Mouse (Mus musculus) limb, embryonic 12.5 days (tissue): ENCODE measurements around the gene Dnm2. TPM values are rescaled to one million over a fixed set of nuclear protein-coding genes. Genes with fewer than 3 reads are reported as not detected.

Experiments
- ATAC-seq: fragments of 200-750 bp; cut with Nextera tagmentation; 2 replicates; pipeline ENCODE4 v1.8.0; 2017; ENCODE audit warnings: low read depth, moderate TSS enrichment; ENCODE audit not compliant: insufficient number of reproducible peaks, insufficient read depth, low FRiP score, low TSS enrichment
- H3K27ac ChIP-seq: fragments of 300-500 bp; sonication (generic); 2 replicates; pipeline ENCODE4 v1.5.1; 2016; ENCODE audit warnings: mild to moderate bottlenecking, moderate library complexity
- H3K27me3 ChIP-seq: fragments of 300-500 bp; sonication (generic); 2 replicates; pipeline ENCODE4 v1.6.1; 2016; ENCODE audit warnings: mild to moderate bottlenecking, moderate library complexity
- H3K36me3 ChIP-seq: fragments of 300-500 bp; sonication (generic); 2 replicates; pipeline ENCODE4 v1.6.1; 2016; ENCODE audit warnings: mild to moderate bottlenecking, moderate library complexity
- H3K4me1 ChIP-seq: fragments of 300-500 bp; sonication (generic); replicated peaks from 2 replicates; pipeline ENCODE4 v1.6.1; 2016
- H3K4me2 ChIP-seq: fragments of 300-500 bp; sonication (generic); 2 replicates; pipeline ENCODE4 v1.6.1; 2016; ENCODE audit warnings: mild to moderate bottlenecking, moderate library complexity
- H3K4me3 ChIP-seq: fragments of 300-500 bp; sonication (generic); replicated peaks from 2 replicates; pipeline ENCODE4 v1.5.1; 2016; ENCODE audit warnings: mild to moderate bottlenecking
- H3K9ac ChIP-seq: fragments of 300-500 bp; sonication (generic); replicated peaks from 2 replicates; pipeline ENCODE4 v1.6.1; 2016; ENCODE audit warnings: mild to moderate bottlenecking, moderate library complexity
- H3K9me3 ChIP-seq: fragments of 300-500 bp; sonication (generic); 2 replicates; pipeline ENCODE4 v1.6.1; 2016; ENCODE audit warnings: mild to moderate bottlenecking, moderate library complexity
- WGBS: fragments of 180-500 bp; shearing (Covaris S2); methylation state at CpG from one replicate; pipeline ENCODE4 v1.1.7; 2016; 5-methylcytosine and 5-hydroxymethylcytosine counted together
- polyA plus RNA-seq: library from polyadenylated mRNA; unstranded; fragments of >200 nt; fragmentation: Nextera tagmentation; extraction: Ambion mirVana; gene quantifications from 2 replicates; pipeline ENCODE4 v1.2.1, GENCODE M21; 2016

Dnm2 gene
- polyA plus RNA-seq, 1 experiment from 2014 or later, result 78.4 TPM

GRCm38 (mm10) chr9:21444574-21444973 is 19.9 kb downstream of the Dnm2 start:
- H3K9ac ChIP-seq, result no peak overlapping the region
- H3K4me3 ChIP-seq, result no peak overlapping the region
- H3K36me3 ChIP-seq, result peaks cover 12% of the 10 kb centered on the region; the same call in 1 of the 2 replicates
- H3K4me1 ChIP-seq, result no peaks in the 10 kb centered on the region
- no peak overlapping the region for H3K4me2 ChIP-seq
- ATAC-seq, result no peak
- no peaks in the 10 kb centered on the region for H3K27me3 ChIP-seq
- 91% methylated on average over 4 of the region's 4 CpGs for WGBS
- no peaks in the 10 kb centered on the region for H3K9me3 ChIP-seq
- no peak overlapping the region for H3K27ac ChIP-seq

GRCm38 (mm10) chr9:21445081-21445744 is 20.5 kb downstream of the Dnm2 start:
- WGBS, result 93% methylated on average over 6 of the region's 6 CpGs
- no peak for ATAC-seq
- H3K4me3 ChIP-seq, result no peak overlapping the region
- H3K36me3 ChIP-seq, result peaks cover 16% of the 10 kb centered on the region; the same call in 1 of the 2 replicates
- H3K9ac ChIP-seq, result no peak overlapping the region
- no peak overlapping the region for H3K4me2 ChIP-seq
- H3K27ac ChIP-seq, result no peak overlapping the region
- no peaks in the 10 kb centered on the region for H3K4me1 ChIP-seq
- H3K27me3 ChIP-seq, result no peaks in the 10 kb centered on the region
- H3K9me3 ChIP-seq, result no peaks in the 10 kb centered on the region

- no peak overlapping the region for H3K27ac ChIP-seq
- no peak for ATAC-seq
- H3K4me3 ChIP-seq, result no peak overlapping the region
- H3K9me3 ChIP-seq, result no peaks in the 10 kb centered on the region
- 93% methylated on average over 2 of the region's 2 CpGs for WGBS
- no peaks in the 10 kb centered on the region for H3K27me3 ChIP-seq
- peaks cover 16% of the 10 kb centered on the region; the same call in 1 of the 2 replicates for H3K36me3 ChIP-seq
- H3K9ac ChIP-seq, result no peak overlapping the region
- no peak overlapping the region for H3K4me2 ChIP-seq
- H3K4me1 ChIP-seq, result no peaks in the 10 kb centered on the region
Observed at GRCm38 (mm10) chr9:21447778-21448177, 23.1 kb downstream of the Dnm2 start.

- Histone ChIP-seq H3K4me2 (no peak overlapping the region), H3K27ac (no peak overlapping the region), H3K27me3 (no peaks in the 10 kb centered on the region), H3K36me3 (peaks cover 13% of the 10 kb centered on the region; the same call in 1 of the 2 replicates), H3K9ac (no peak overlapping the region), H3K4me1 (no peaks in the 10 kb centered on the region), H3K9me3 (no peaks in the 10 kb centered on the region), H3K4me3 (no peak overlapping the region)
- 81% methylated on average over 2 of the region's 2 CpGs for WGBS
- ATAC-seq, result no peak
Observed at GRCm38 (mm10) chr9:21449710-21450109, 25.0 kb downstream of the Dnm2 start.

- ATAC-seq, result no peak
- Histone ChIP-seq H3K4me1 (no peaks in the 10 kb centered on the region), H3K36me3 (peaks cover 7% of the 10 kb centered on the region; the same call in 1 of the 2 replicates), H3K9ac (no peak overlapping the region), H3K27me3 (no peaks in the 10 kb centered on the region), H3K4me2 (no peak overlapping the region), H3K27ac (no peak overlapping the region), H3K4me3 (no peak overlapping the region), H3K9me3 (no peaks in the 10 kb centered on the region)
- WGBS, result 92% methylated on average over 3 of the region's 3 CpGs
Observed at GRCm38 (mm10) chr9:21450270-21450669, 25.6 kb downstream of the Dnm2 start.

- WGBS, result 87% methylated on average over 8 of the region's 8 CpGs
- Histone ChIP-seq H3K36me3 (0 out of 2 replicates have a peak, but pooled peaks cover 4% of the 10 kb centered on the region), H3K27me3 (no peaks in the 10 kb centered on the region), H3K9me3 (no peaks in the 10 kb centered on the region), H3K4me2 (no peak overlapping the region), H3K9ac (no peak overlapping the region), H3K4me3 (no peak overlapping the region), H3K27ac (no peak overlapping the region), H3K4me1 (no peaks in the 10 kb centered on the region)
- ATAC-seq, result no peak
Observed at GRCm38 (mm10) chr9:21451391-21451790, 26.7 kb downstream of the Dnm2 start.

GRCm38 (mm10) chr9:21451870-21452269 is 27.2 kb downstream of the Dnm2 start:
- no peaks in the 10 kb centered on the region for H3K27me3 ChIP-seq
- no peaks in the 10 kb centered on the region for H3K9me3 ChIP-seq
- no peak overlapping the region for H3K4me2 ChIP-seq
- 0 out of 2 replicates have a peak, but pooled peaks cover 6% of the 10 kb centered on the region for H3K36me3 ChIP-seq
- no peak overlapping the region for H3K9ac ChIP-seq
- ATAC-seq, result no peak
- H3K27ac ChIP-seq, result no peak overlapping the region
- WGBS, result 82% methylated on average over 8 of the region's 8 CpGs
- H3K4me1 ChIP-seq, result no peaks in the 10 kb centered on the region
- no peak overlapping the region for H3K4me3 ChIP-seq

GRCm38 (mm10) chr9:21453003-21453402 is 28.3 kb downstream of the Dnm2 start:
- peaks cover 7% of the 10 kb centered on the region; the same call in 1 of the 2 replicates for H3K36me3 ChIP-seq
- WGBS, result 89% methylated on average over 7 of the region's 7 CpGs
- no peak overlapping the region for H3K4me3 ChIP-seq
- H3K9ac ChIP-seq, result no peak overlapping the region
- H3K27me3 ChIP-seq, result no peaks in the 10 kb centered on the region
- no peaks in the 10 kb centered on the region for H3K4me1 ChIP-seq
- no peak overlapping the region for H3K4me2 ChIP-seq
- no peak for ATAC-seq
- H3K9me3 ChIP-seq, result no peaks in the 10 kb centered on the region
- no peak overlapping the region for H3K27ac ChIP-seq

- 89% methylated on average over 2 of the region's 2 CpGs for WGBS
- H3K4me3 ChIP-seq, result no peak overlapping the region
- no peak overlapping the region for H3K27ac ChIP-seq
- no peak overlapping the region for H3K9ac ChIP-seq
- no peak overlapping the region for H3K4me2 ChIP-seq
- H3K9me3 ChIP-seq, result no peaks in the 10 kb centered on the region
- no peaks in the 10 kb centered on the region for H3K4me1 ChIP-seq
- no peak for ATAC-seq
- no peaks in the 10 kb centered on the region for H3K27me3 ChIP-seq
- H3K36me3 ChIP-seq, result peaks cover 11% of the 10 kb centered on the region; the same call in 1 of the 2 replicates
Observed at GRCm38 (mm10) chr9:21453459-21453858, 28.8 kb downstream of the Dnm2 start.

GRCm38 (mm10) chr9:21454556-21454955 is 29.8 kb downstream of the Dnm2 start:
- ATAC-seq, result no peak

GRCm38 (mm10) chr9:21455103-21455770 is 30.5 kb downstream of the Dnm2 start:
- 60% methylated on average over 4 of the region's 4 CpGs for WGBS
- no peaks in the 10 kb centered on the region for H3K27me3 ChIP-seq
- H3K36me3 ChIP-seq, result peaks cover 22% of the 10 kb centered on the region
- H3K27ac ChIP-seq, result no peak overlapping the region
- H3K9me3 ChIP-seq, result no peaks in the 10 kb centered on the region
- no peak overlapping the region for H3K9ac ChIP-seq
- no peak overlapping the region for H3K4me3 ChIP-seq
- ATAC-seq, result no peak
- H3K4me1 ChIP-seq, result no peaks in the 10 kb centered on the region
- H3K4me2 ChIP-seq, result no peak overlapping the region

More at GRCm38 (mm10) chr9:21454556-21454955, 29.8 kb downstream of the Dnm2 start:
- H3K4me2 ChIP-seq, result no peak overlapping the region
- H3K27ac ChIP-seq, result no peak overlapping the region
- 85% methylated on average over 4 of the region's 4 CpGs for WGBS
- no peaks in the 10 kb centered on the region for H3K9me3 ChIP-seq
- H3K4me1 ChIP-seq, result no peaks in the 10 kb centered on the region
- H3K36me3 ChIP-seq, result peaks cover 20% of the 10 kb centered on the region
- no peak overlapping the region for H3K9ac ChIP-seq
- no peaks in the 10 kb centered on the region for H3K27me3 ChIP-seq
- no peak overlapping the region for H3K4me3 ChIP-seq
